Mouse (Mus musculus): ENCODE data around the gene Rrm1.
A peak's percentile ranks its signal among the peaks of the same experiment; 100 is the strongest.
"Not testable (repeated sequence)": the region's sequence is repeated elsewhere in the genome, so short reads cannot be mapped to it uniquely, and the experiment has no call there.

Rrm1 gene

DNA sequence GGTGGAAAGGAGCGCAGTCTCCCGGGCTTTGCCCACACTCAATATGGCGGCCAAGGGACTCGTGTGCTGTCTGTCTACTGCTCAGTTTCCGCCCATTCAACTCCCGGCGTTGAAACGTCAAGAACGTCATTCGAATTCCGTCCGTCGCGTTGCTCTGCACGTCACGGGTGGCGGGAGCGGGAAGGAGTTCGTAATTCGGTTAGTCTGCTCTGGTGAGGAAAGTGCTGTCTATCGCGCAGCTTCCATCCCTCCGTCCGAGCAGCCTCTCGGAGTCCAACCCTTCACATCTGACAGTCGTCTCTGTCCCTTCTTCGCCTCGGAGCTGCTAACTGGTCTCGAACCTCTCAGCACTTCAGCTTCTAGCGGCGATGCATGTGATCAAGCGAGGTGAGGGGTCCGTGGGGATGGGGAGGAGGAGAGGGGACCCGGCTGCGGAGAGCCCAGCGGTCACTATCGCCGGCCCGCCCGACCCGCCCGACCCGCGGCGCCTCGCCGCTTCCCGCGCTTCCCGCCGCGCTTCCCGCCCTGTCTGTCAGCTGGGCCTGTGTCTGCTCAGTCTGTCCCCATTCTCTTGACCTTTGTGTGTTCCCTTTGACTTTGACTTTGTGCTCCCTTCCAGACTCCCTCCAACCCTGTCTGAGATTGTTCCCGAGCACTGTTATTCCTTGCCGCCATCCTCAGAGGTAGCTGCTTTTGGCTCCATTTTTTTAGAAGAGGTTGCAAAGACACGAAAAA lies at the start of gene Rrm1:
Gene Rrm1, plus strand, starts transcription at position 39 of the 735 bp plus-strand sequence.
- DNase-seq (ENCODE audit: low spot score in 2 of 2) = peak; percentile 95 to 96

GRCm38 (mm10) chr7:102393898-102394297 lies 47.6 kb upstream of the Rrm1 start:
- DNase-seq (ENCODE audit: low spot score in 2 of 2) = no peak

- DNase-seq (ENCODE audit: low spot score in 2 of 2) = peak in 1 of 2 experiments; percentile 43
Measured at GRCm38 (mm10) chr7:102395894-102396293, 45.6 kb upstream of the Rrm1 start.

GRCm38 (mm10) chr7:102396331-102396730 lies 45.2 kb upstream of the Rrm1 start:
- no peak for DNase-seq (ENCODE audit: low spot score in 2 of 2)

DNA sequence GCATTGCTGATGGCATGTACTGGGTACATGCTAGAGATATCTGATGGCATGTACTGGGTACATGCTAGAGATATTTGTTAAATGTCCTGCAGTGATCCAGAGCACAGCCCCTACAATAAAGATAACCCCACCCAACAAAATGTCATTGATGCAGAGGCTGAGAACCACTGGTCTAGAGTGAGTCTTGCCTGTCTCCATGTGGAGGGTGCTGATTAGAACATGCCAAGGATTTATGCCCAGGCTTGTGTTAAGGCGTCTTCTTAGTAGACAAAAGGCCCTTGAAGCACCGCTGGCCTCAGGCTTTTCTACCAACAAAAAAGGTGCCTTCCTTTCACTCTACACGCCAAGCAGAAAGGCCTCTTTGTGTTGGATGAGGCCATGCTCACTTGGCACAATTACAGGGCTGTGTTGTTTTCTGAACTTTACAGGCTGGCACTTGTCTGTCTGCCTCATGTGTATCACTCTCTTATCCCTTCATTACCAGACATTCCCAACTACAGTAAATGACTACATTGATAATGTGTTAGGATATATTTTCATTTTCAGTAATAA lies 42.2 kb upstream of the Rrm1 start:
- DNase-seq (ENCODE audit: low spot score in 2 of 2) = no peak

DNA sequence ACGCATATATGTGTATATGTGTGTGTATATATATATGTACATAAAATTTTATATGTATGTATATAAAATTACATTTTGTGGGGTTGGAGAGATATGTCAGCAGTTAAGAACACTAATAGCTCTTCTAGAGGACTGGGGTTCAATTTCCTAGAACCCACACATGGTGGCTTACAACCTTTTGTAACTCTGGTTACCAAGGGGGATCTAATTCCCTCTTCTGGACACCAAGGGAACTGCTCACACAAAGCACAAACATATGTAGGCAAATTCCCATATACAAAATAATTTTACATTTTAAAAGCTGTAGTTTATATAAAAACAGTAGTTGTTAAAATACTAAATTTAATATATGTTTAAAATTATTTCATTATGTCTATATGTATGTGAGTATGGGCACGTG lies 37.4 kb upstream of the Rrm1 start:
- no peak for DNase-seq (ENCODE audit: low spot score in 2 of 2)

DNA sequence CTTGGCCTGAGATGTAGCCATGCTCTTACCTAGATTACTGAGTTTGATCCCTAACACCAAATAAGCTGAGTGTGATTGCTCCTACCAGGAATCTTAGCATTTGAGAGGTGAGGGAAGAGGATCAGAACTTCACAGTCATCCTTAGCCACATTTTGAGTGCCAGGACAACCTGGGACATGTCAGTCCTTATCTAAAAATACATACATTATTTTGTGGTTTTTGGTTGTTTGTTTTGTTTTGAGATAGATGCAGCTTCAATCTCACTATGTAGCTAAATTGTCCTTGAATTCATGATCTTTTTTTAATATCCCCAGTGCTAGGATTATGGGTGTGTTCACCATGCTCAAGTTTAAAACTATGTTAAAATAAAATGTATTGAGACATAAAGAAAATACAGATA lies 34.1 kb upstream of the Rrm1 start:
- DNase-seq (ENCODE audit: low spot score in 2 of 2) = no peak

GRCm38 (mm10) chr7:102415272-102415671 lies 26.2 kb upstream of the Rrm1 start:
- DNase-seq (ENCODE audit: low spot score in 2 of 2) = not testable (repeated sequence)

DNA sequence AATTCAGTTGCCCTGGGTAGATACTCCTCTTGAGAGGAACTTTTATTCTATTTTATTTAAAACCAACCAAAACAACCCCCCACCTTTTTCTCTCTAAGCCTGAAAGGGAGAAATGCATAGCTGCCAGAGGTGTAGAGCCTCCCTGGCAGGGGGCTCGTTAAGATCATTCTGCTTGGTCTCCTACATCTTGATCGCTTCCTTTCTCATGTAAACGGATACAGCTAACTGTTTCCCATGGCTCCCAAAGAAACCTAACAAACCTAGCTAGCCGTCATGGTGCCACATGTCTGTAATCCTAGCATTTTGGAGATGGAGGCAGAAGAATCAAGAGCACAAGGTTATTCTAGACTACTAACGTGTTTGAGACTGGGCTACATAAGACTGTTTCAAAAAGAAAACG lies 25.7 kb upstream of the Rrm1 start:
- no peak for DNase-seq (ENCODE audit: low spot score in 2 of 2)

DNA sequence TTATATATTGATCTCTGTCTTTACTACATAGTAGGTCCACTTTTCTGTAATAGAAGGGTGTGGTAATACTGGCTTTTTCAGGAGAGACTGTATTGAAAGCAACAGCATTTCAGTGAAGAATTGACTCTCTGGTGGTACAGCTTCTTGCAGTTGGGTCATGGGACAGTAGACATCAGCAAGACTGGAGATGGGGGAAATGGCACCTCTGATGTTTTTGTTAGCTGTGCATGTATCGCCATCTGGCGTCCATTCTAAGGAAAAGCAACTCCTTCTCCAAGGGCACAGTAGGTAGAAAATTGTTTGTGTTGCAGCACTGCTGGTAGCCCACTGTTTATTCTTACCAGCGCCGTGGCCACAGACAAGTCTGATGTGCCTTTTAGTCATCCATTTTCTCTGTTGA lies 24.1 kb upstream of the Rrm1 start:
- peak in 1 of 2 experiments; percentile 29 for DNase-seq (ENCODE audit: low spot score in 2 of 2)

- no peak for DNase-seq (ENCODE audit: low spot score in 2 of 2)
Measured at GRCm38 (mm10) chr7:102422036-102422435, 19.5 kb upstream of the Rrm1 start.

DNA sequence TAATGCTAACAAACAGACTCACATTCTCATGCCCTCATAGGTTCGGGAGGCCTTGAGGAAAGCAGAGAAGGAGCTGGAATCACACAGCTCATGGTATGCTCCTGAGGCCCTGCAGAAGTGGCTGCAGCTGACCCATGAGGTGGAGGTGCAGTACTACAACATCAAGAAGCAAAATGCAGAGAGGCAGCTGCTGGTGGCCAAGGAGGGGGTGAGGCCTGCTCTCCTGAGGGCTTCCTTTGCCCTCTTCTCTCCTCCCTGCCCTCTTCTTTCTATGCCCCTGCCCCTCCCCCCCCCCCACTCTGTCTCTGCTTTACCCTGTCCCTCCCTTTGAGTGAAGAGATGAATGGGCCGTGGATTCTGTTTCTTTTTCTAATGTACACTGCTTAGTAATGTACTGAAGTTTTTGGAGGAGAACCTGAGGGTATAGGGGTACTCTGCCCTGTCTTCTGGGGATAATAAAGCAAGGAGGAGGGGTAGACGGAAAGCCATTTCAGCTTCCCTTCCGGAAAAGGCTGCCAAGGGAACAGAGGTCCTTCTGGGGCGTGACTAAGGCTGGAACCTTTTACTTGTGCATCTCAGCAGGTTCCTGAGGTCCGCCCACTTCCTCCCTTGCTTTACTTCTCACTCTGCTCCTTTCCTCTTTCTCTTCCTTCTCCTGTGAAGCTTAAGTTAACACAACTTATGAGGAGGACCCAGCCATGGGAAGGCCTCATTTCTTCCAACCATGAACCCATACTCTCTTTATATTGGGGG lies 15.4 kb upstream of the Rrm1 start:
- DNase-seq (ENCODE audit: low spot score in 2 of 2) = no peak

GRCm38 (mm10) chr7:102434344-102434743 lies 7.2 kb upstream of the Rrm1 start:
- DNase-seq (ENCODE audit: low spot score in 2 of 2) = no peak

GRCm38 (mm10) chr7:102440822-102441656 lies 456 bp upstream of the Rrm1 start:
- DNase-seq (ENCODE audit: low spot score in 2 of 2) = no peak

DNA sequence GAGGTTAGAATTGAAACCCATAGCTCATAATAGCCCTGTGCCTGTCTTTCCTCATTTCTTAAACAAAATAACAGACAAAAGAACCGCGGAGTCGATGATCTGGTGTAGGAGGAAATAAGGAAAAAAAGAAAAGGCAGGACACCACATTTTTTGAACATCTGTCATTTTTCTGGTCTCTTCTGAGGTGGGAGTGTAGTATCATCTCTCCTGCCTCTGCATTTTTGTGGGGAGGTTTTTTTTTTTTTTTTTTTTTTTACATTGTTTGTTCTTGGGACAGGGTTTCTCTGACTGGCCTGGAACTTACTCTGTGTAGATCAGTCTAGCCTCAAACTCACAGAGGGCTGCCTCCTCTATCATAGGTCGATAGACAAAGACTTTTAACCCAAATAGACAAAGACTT lies 937 bp downstream of the Rrm1 start:
- no peak for DNase-seq (ENCODE audit: low spot score in 2 of 2)

- no peak for DNase-seq (ENCODE audit: low spot score in 2 of 2)
Measured at GRCm38 (mm10) chr7:102444301-102444700, 2.8 kb downstream of the Rrm1 start.

GRCm38 (mm10) chr7:102446438-102446837 lies 4.9 kb downstream of the Rrm1 start:
- DNase-seq (ENCODE audit: low spot score in 2 of 2) = no peak

GRCm38 (mm10) chr7:102458618-102459380 lies 17.3 kb downstream of the Rrm1 start:
- peak in 1 of 2 experiments; percentile 32 for DNase-seq (ENCODE audit: low spot score in 2 of 2)

DNA sequence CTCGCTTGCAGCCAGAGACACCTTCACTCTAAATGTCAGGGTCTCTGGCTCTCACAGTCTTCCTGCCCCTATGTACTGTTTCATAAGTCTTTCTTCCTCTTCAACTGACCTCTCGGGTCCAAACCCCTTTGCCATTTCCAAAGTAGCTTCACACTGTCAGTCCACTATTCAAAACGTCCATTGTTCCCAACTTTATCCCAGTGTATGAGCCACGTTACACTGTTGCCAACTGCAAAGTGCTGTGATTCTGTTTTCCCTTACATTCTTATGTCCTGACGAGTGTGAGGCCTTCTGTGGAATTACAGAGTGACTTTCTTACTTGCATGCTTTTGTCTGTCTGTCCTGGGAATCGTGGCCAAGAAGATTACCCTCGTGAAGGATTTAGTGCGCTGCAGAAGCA lies 26.1 kb downstream of the Rrm1 start:
- no peak for DNase-seq (ENCODE audit: low spot score in 2 of 2)

GRCm38 (mm10) chr7:102472675-102473074 lies 31.2 kb downstream of the Rrm1 start:
- DNase-seq (ENCODE audit: low spot score in 2 of 2) = no peak

GRCm38 (mm10) chr7:102476601-102477000 lies 35.1 kb downstream of the Rrm1 start:
- DNase-seq (ENCODE audit: low spot score in 2 of 2) = no peak
